Mouse (Mus musculus): ENCODE results near the gene Nek9. TPM values are rescaled to one million over a fixed set of nuclear protein-coding genes. Genes with fewer than 3 reads are reported as not detected.
"Not testable (repeated sequence)": the region's sequence is repeated elsewhere in the genome, so short reads cannot be mapped to it uniquely, and the experiment has no call there.

The Nek9 gene
- total RNA-seq, 2 experiments from 2014 or later: 25.1 to 26.4 TPM

- intact Hi-C loops (cut with DNase I): no loop called here
- DNase-seq (ENCODE audit: low spot score in 2 of 2): no peak
Measured at GRCm38 (mm10) chr12:85297345-85297997, 41.7 kb downstream of the Nek9 start.

GRCm38 (mm10) chr12:85296915-85297314 lies 42.2 kb downstream of the Nek9 start:
- intact Hi-C loops (cut with DNase I): no loop called here
- no peak for DNase-seq (ENCODE audit: low spot score in 2 of 2)

GRCm38 (mm10) chr12:85295506-85295905 lies 43.7 kb downstream of the Nek9 start:
- intact Hi-C loops (cut with DNase I): no loop called here
- DNase-seq (ENCODE audit: low spot score in 2 of 2): no peak

GRCm38 (mm10) chr12:85292906-85293305 lies 46.3 kb downstream of the Nek9 start:
- no peak for DNase-seq (ENCODE audit: low spot score in 2 of 2)
- intact Hi-C loops (cut with DNase I): no loop called here

GRCm38 (mm10) chr12:85292288-85292687 lies 46.9 kb downstream of the Nek9 start:
- intact Hi-C loops (cut with DNase I): no loop called here
- DNase-seq (ENCODE audit: low spot score in 2 of 2): no peak

GRCm38 (mm10) chr12:85291541-85291940 lies 47.6 kb downstream of the Nek9 start:
- intact Hi-C loops (cut with DNase I): no loop called here
- DNase-seq (ENCODE audit: low spot score in 2 of 2): no peak

GRCm38 (mm10) chr12:85290633-85291032 lies 48.5 kb downstream of the Nek9 start:
- intact Hi-C loops (cut with DNase I): no loop called here
- no peak for DNase-seq (ENCODE audit: low spot score in 2 of 2)

- intact Hi-C loops (cut with DNase I): loop anchor here (5.0 kb wide), 1 partner anchor 122 kb away; no protein-coding TSS in a partner anchor
- peak in 1 of 2 experiments; percentile 48 for DNase-seq (ENCODE audit: low spot score in 2 of 2)
Measured at GRCm38 (mm10) chr12:85289157-85290000, 49.8 kb downstream of the Nek9 start.

GRCm38 (mm10) chr12:85288486-85289156 lies 50.5 kb downstream of the Nek9 start, which contains the start of gene Zc2hc1c:
Zc2hc1c (plus strand) TSS chr12:85288591.
- intact Hi-C loops (cut with DNase I): loop anchor here (5.0 kb wide), 1 partner anchor 121 kb away; no protein-coding TSS in a partner anchor

GRCm38 (mm10) chr12:85287809-85288485 lies 51.2 kb downstream of the Nek9 start, which contains the start of gene Acyp1:
Acyp1 (minus strand) TSS chr12:85288438.
- intact Hi-C loops (cut with DNase I): loop anchor here (5.0 kb wide), 1 partner anchor 121 kb away; no protein-coding TSS in a partner anchor
- no peak for DNase-seq (ENCODE audit: low spot score in 2 of 2)

More at GRCm38 (mm10) chr12:85288486-85289156, 50.5 kb downstream of the Nek9 start, which contains the start of gene Zc2hc1c:
- DNase-seq (ENCODE audit: low spot score in 2 of 2): peak; percentile 79 to 82

- intact Hi-C loops (cut with DNase I): loop anchor here (5.0 kb wide), 1 partner anchor 120 kb away; no protein-coding TSS in a partner anchor
- DNase-seq (ENCODE audit: low spot score in 2 of 2): peak in 1 of 2 experiments; percentile 52
Measured at GRCm38 (mm10) chr12:85286941-85287340, 52.2 kb downstream of the Nek9 start.

- no peak for DNase-seq (ENCODE audit: low spot score in 2 of 2)
- intact Hi-C loops (cut with DNase I): loop anchor here (5.0 kb wide), 1 partner anchor 118 kb away; no protein-coding TSS in a partner anchor
Measured at GRCm38 (mm10) chr12:85284996-85285395, 54.2 kb downstream of the Nek9 start.

- DNase-seq (ENCODE audit: low spot score in 2 of 2): no peak
- intact Hi-C loops (cut with DNase I): no loop called here
Measured at GRCm38 (mm10) chr12:85284331-85284730, 54.8 kb downstream of the Nek9 start.

- intact Hi-C loops (cut with DNase I); DNase-seq (ENCODE audit: low spot score in 2 of 2): not testable (repeated sequence)
Measured at GRCm38 (mm10) chr12:85281756-85282155, 57.4 kb downstream of the Nek9 start.

- intact Hi-C loops (cut with DNase I): no loop called here
- DNase-seq (ENCODE audit: low spot score in 2 of 2): peak in 1 of 2 experiments; percentile 30
Measured at GRCm38 (mm10) chr12:85280845-85281651, 58.1 kb downstream of the Nek9 start.

GRCm38 (mm10) chr12:85280105-85280844 lies 58.9 kb downstream of the Nek9 start:
- intact Hi-C loops (cut with DNase I): no loop called here
- DNase-seq (ENCODE audit: low spot score in 2 of 2): peak; percentile 97

- peak in 1 of 2 experiments; percentile 12 for DNase-seq (ENCODE audit: low spot score in 2 of 2)
- intact Hi-C loops (cut with DNase I): no loop called here
Measured at GRCm38 (mm10) chr12:85279396-85280080, 59.6 kb downstream of the Nek9 start.

Measured in left cerebral cortex, postnatal 14 days (tissue).